Mouse (Mus musculus) embryonic fibroblast, embryonic 13.5 days (primary cell): Measurements from ENCODE around the gene Efcab3.
"Not testable (repeated sequence)": the region's sequence is repeated elsewhere in the genome, so short reads cannot be mapped to it uniquely, and the experiment has no call there.

Experiments used
- CTCF ChIP-seq: IDR thresholded peaks from 2 replicates; pipeline ENCODE4 v1.5.1; 2011; ENCODE audit warnings: mild to moderate bottlenecking, control low read depth, low read length, moderate library complexity, borderline replicate concordance; ENCODE audit not compliant: insufficient read depth
- POLR2A ChIP-seq: IDR thresholded peaks from 2 replicates; pipeline ENCODE4 v1.6.1; 2011; ENCODE audit warnings: low read depth, mild to moderate bottlenecking, control low read depth, low read length, moderate library complexity

DNA sequence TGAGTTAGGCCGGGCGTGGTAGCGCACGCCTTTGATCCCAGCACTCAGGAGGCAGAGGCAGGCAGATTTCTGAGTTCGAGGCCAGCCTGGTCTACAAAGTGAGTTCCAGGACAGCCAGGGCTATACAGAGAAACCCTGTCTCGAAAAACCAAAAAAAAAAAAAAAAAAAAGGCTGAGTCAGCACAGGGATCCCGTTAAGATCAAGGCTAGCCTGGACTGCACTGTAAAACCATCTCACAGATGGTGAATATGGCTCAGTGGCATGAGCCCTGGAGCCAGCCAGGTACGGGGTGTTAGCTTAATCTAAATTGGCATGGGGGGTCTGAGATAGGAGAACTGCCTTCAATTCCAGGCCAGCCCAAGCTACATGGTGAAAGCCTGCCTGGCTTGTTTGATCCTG is 77.1 kb downstream of the Efcab3 start:
- TF ChIP-seq CTCF, POLR2A: not testable (repeated sequence)
